Mouse (Mus musculus): Measurements from ENCODE around the gene Arfrp1.

The Arfrp1 gene

GRCm38 (mm10) chr2:181375787-181376186, 10.6 kb upstream of the Arfrp1 start:
- DNase-seq = no peak

GRCm38 (mm10) chr2:181370001-181370400, 4.8 kb upstream of the Arfrp1 start:
- no peak for DNase-seq

- no peak for DNase-seq
These were observed 461 bp upstream of the Arfrp1 start for GRCm38 (mm10) chr2:181365655-181366075.

GRCm38 (mm10) chr2:181364487-181364859, 731 bp downstream of the Arfrp1 start:
- peak; percentile 41 for DNase-seq

GRCm38 (mm10) chr2:181363946-181364345, 1.3 kb downstream of the Arfrp1 start:
- DNase-seq = no peak

- no peak for DNase-seq
These were observed 8.4 kb downstream of the Arfrp1 start for GRCm38 (mm10) chr2:181356780-181357179.

GRCm38 (mm10) chr2:181342766-181343165, 22.4 kb downstream of the Arfrp1 start:
- DNase-seq = no peak

GRCm38 (mm10) chr2:181340426-181340825, 24.8 kb downstream of the Arfrp1 start:
- peak; percentile 68 for DNase-seq

- DNase-seq = peak; percentile 58
These were observed 31.2 kb downstream of the Arfrp1 start for GRCm38 (mm10) chr2:181334023-181334422.

GRCm38 (mm10) chr2:181332542-181332941, 32.7 kb downstream of the Arfrp1 start:
- DNase-seq = no peak

- no peak for DNase-seq
These were observed 39.1 kb downstream of the Arfrp1 start for GRCm38 (mm10) chr2:181326098-181326497.

- DNase-seq = no peak
These were observed 43.1 kb downstream of the Arfrp1 start for GRCm38 (mm10) chr2:181322136-181322535.

- DNase-seq = no peak
These were observed 45.1 kb downstream of the Arfrp1 start for GRCm38 (mm10) chr2:181320103-181320499.

GRCm38 (mm10) chr2:181319248-181320102, 45.7 kb downstream of the Arfrp1 start, which contains the start of gene Rtel1:
TSS of gene Rtel1 (plus strand) at chr2:181319739.
- peak; percentile 76 for DNase-seq

GRCm38 (mm10) chr2:181314080-181314810, 51.0 kb downstream of the Arfrp1 start, which contains the start of gene Stmn3:
TSS of gene Stmn3 (minus strand) at chr2:181314500.
- peak; percentile 83 for DNase-seq

GRCm38 (mm10) chr2:181313344-181314079, 51.7 kb downstream of the Arfrp1 start:
- DNase-seq = peak; percentile 71

- DNase-seq = no peak
These were observed 52.2 kb downstream of the Arfrp1 start for GRCm38 (mm10) chr2:181313006-181313343.

- peak; percentile 45 for DNase-seq
These were observed 52.8 kb downstream of the Arfrp1 start for GRCm38 (mm10) chr2:181312435-181312834.
